Mouse (Mus musculus) heart, embryonic 16.5 days (tissue): ENCODE data around the gene Tbc1d2. TPM values are rescaled to one million over a fixed set of nuclear protein-coding genes. Genes with fewer than 3 reads are reported as not detected.
"Not testable (repeated sequence)": the region's sequence is repeated elsewhere in the genome, so short reads cannot be mapped to it uniquely, and the experiment has no call there.

Experiments used
- ATAC-seq: fragments of 200-750 bp; cut with Nextera tagmentation; replicated peaks from 2 replicates; pipeline ENCODE4 v1.8.0; 2017; ENCODE audit warnings: moderate number of reproducible peaks; ENCODE audit not compliant: insufficient read depth, low FRiP score; ENCODE audit errors: extremely low read depth
- H3K27ac ChIP-seq: fragments of 300-500 bp; sonication (generic); 2 replicates; pipeline ENCODE4 v1.5.1; 2014; ENCODE audit warnings: mild to moderate bottlenecking, low read length, control low read depth, moderate library complexity
- H3K27me3 ChIP-seq: fragments of 300-500 bp; sonication (generic); 2 replicates; pipeline ENCODE4 v1.6.1; 2014; ENCODE audit warnings: low read length, mixed read lengths; ENCODE audit not compliant: control insufficient read depth, insufficient read depth
- H3K36me3 ChIP-seq: fragments of 300-500 bp; sonication (generic); 2 replicates; pipeline ENCODE4 v1.6.1; 2014; ENCODE audit not compliant: control insufficient read depth, insufficient read depth
- H3K4me1 ChIP-seq: fragments of 300-500 bp; sonication (generic); 2 replicates; pipeline ENCODE4 v1.6.1; 2014; ENCODE audit warnings: low read length, mixed read lengths; ENCODE audit not compliant: control insufficient read depth, insufficient read depth
- H3K4me2 ChIP-seq: fragments of 300-500 bp; sonication (generic); 2 replicates; pipeline ENCODE4 v1.6.1; 2014; ENCODE audit warnings: low read depth, mild to moderate bottlenecking, control low read depth, low read length
- H3K4me3 ChIP-seq: fragments of 300-500 bp; sonication (generic); 2 replicates; pipeline ENCODE4 v1.5.1; 2014; ENCODE audit warnings: mild to moderate bottlenecking, control low read depth, low read length
- H3K9ac ChIP-seq: fragments of 300-500 bp; sonication (generic); 2 replicates; pipeline ENCODE4 v1.6.1; 2014; ENCODE audit warnings: low read length, control low read depth
- H3K9me3 ChIP-seq: fragments of 300-500 bp; sonication (generic); replicated peaks from 2 replicates; pipeline ENCODE4 v1.6.1; 2016; ENCODE audit warnings: low read length; ENCODE audit not compliant: control insufficient read depth
- WGBS: fragments of 180-500 bp; shearing (Covaris S2); extraction: QIAGEN DNeasy Blood & Tissue Kit; methylation state at CpG from one replicate; pipeline ENCODE4 v1.1.7; 2014; 5-methylcytosine and 5-hydroxymethylcytosine counted together
- polyA plus RNA-seq: library from polyadenylated mRNA; unstranded; fragments of >200 nt; fragmentation: Nextera tagmentation; extraction: Ambion mirVana; gene quantifications from 2 replicates; pipeline ENCODE4 v1.2.1, GENCODE M21; 2015

The Tbc1d2 gene
- polyA plus RNA-seq, 1 experiment from 2014 or later: 0.80 TPM

GRCm38 (mm10) chr4:46655298-46655697 lies 5.3 kb upstream of the Tbc1d2 start:
- H3K27ac ChIP-seq: no peak overlapping the region
- no peaks in the 10 kb centered on the region for H3K36me3 ChIP-seq
- no peaks in the 10 kb centered on the region for H3K4me1 ChIP-seq
- no peak overlapping the region for H3K9ac ChIP-seq
- no peak overlapping the region for H3K4me2 ChIP-seq
- WGBS: 49% methylated on average over 1 of the region's 1 CpGs
- ATAC-seq: no peak
- H3K9me3 ChIP-seq: no peaks in the 10 kb centered on the region
- H3K27me3 ChIP-seq: peaks cover 18% of the 10 kb centered on the region
- H3K4me3 ChIP-seq: no peak overlapping the region

- no peak overlapping the region for H3K27ac ChIP-seq
- no peaks in the 10 kb centered on the region for H3K9me3 ChIP-seq
- WGBS: 50% methylated on average over 4 of the region's 4 CpGs
- H3K9ac ChIP-seq: no peak overlapping the region; the same call in 1 of the 2 replicates
- no peak for ATAC-seq
- H3K4me2 ChIP-seq: peak overlapping the region; percentile 99
- H3K4me3 ChIP-seq: peak overlapping the region; percentile 83
- peaks cover 3% of the 10 kb centered on the region for H3K4me1 ChIP-seq
- H3K27me3 ChIP-seq: peaks cover 24% of the 10 kb centered on the region
- H3K36me3 ChIP-seq: no peaks in the 10 kb centered on the region
These were observed 848 bp downstream of the Tbc1d2 start for GRCm38 (mm10) chr4:46649161-46649560.

GRCm38 (mm10) chr4:46643676-46644112 lies 6.3 kb downstream of the Tbc1d2 start:
- Histone ChIP-seq H3K9me3 (no peaks in the 10 kb centered on the region), H3K27ac (peak overlapping the region; percentile 49), H3K4me1 (0 out of 2 replicates have a peak, but pooled peaks cover 3% of the 10 kb centered on the region), H3K4me3 (no peak overlapping the region), H3K27me3 (peaks cover 4% of the 10 kb centered on the region; the same call in 1 of the 2 replicates), H3K4me2 (no peak overlapping the region), H3K9ac (no peak overlapping the region), H3K36me3 (no peaks in the 10 kb centered on the region)
- 0 out of 2 replicates have a peak, but pooled peaks have one; percentile 17 for ATAC-seq
- 83% methylated on average over 8 of the region's 8 CpGs for WGBS

- Histone ChIP-seq H3K27me3 (no peaks in the 10 kb centered on the region; the same call in 1 of the 2 replicates), H3K27ac (peak overlapping the region; percentile 49), H3K36me3 (no peaks in the 10 kb centered on the region), H3K9me3 (no peaks in the 10 kb centered on the region), H3K4me3 (no peak overlapping the region), H3K4me1 (0 out of 2 replicates have a peak, but pooled peaks cover 3% of the 10 kb centered on the region), H3K4me2 (no peak overlapping the region), H3K9ac (no peak overlapping the region)
- ATAC-seq: peak; percentile 61; the same call in 1 of the 2 replicates
- WGBS: 61% methylated on average over 8 of the region's 8 CpGs
These were observed 6.9 kb downstream of the Tbc1d2 start for GRCm38 (mm10) chr4:46642924-46643675.

GRCm38 (mm10) chr4:46641283-46641682 lies 8.7 kb downstream of the Tbc1d2 start:
- no peaks in the 10 kb centered on the region for H3K36me3 ChIP-seq
- H3K27ac ChIP-seq: no peak overlapping the region
- H3K4me1 ChIP-seq: 0 out of 2 replicates have a peak, but pooled peaks cover 3% of the 10 kb centered on the region
- no peak overlapping the region for H3K9ac ChIP-seq
- no peak overlapping the region for H3K4me2 ChIP-seq
- 65% methylated on average over 4 of the region's 4 CpGs for whole genome bisulfite sequencing
- H3K4me3 ChIP-seq: no peak overlapping the region
- ATAC-seq: no peak
- H3K27me3 ChIP-seq: no peaks in the 10 kb centered on the region
- H3K9me3 ChIP-seq: no peaks in the 10 kb centered on the region

- Histone ChIP-seq H3K9ac (no peak overlapping the region), H3K27ac (no peak overlapping the region), H3K4me2 (no peak overlapping the region), H3K27me3 (no peaks in the 10 kb centered on the region), H3K4me3 (no peak overlapping the region), H3K36me3 (no peaks in the 10 kb centered on the region), H3K4me1 (0 out of 2 replicates have a peak, but pooled peaks cover 3% of the 10 kb centered on the region), H3K9me3 (no peaks in the 10 kb centered on the region)
- 53% methylated on average over 8 of the region's 8 CpGs for WGBS
- ATAC-seq: no peak
These were observed 10.1 kb downstream of the Tbc1d2 start for GRCm38 (mm10) chr4:46639866-46640265.

- H3K27me3 ChIP-seq, H3K9me3 ChIP-seq, H3K4me3 ChIP-seq, H3K27ac ChIP-seq, ATAC-seq, H3K4me2 ChIP-seq, H3K36me3 ChIP-seq, H3K4me1 ChIP-seq, H3K9ac ChIP-seq: not testable (repeated sequence)
- WGBS: 89% methylated on average over 10 of the region's 10 CpGs
These were observed 12.8 kb downstream of the Tbc1d2 start for GRCm38 (mm10) chr4:46637250-46637649.

- no peak overlapping the region for H3K27ac ChIP-seq
- H3K27me3 ChIP-seq: no peaks in the 10 kb centered on the region
- no peak overlapping the region for H3K4me2 ChIP-seq
- 75% methylated on average over 16 of the region's 16 CpGs for WGBS
- H3K9ac ChIP-seq: no peak overlapping the region
- no peaks in the 10 kb centered on the region for H3K9me3 ChIP-seq
- no peak for ATAC-seq
- no peak overlapping the region for H3K4me3 ChIP-seq
- no peaks in the 10 kb centered on the region for H3K4me1 ChIP-seq
- no peaks in the 10 kb centered on the region for H3K36me3 ChIP-seq
These were observed 14.1 kb downstream of the Tbc1d2 start for GRCm38 (mm10) chr4:46635702-46636430.

GRCm38 (mm10) chr4:46634881-46635280 lies 15.1 kb downstream of the Tbc1d2 start:
- ATAC-seq: no peak
- 56% methylated on average over 6 of the region's 6 CpGs for WGBS
- H3K4me2 ChIP-seq: no peak overlapping the region
- H3K9me3 ChIP-seq: no peaks in the 10 kb centered on the region
- no peak overlapping the region for H3K27ac ChIP-seq
- H3K36me3 ChIP-seq: no peaks in the 10 kb centered on the region
- H3K4me3 ChIP-seq: no peak overlapping the region
- H3K27me3 ChIP-seq: no peaks in the 10 kb centered on the region
- H3K4me1 ChIP-seq: no peaks in the 10 kb centered on the region
- no peak overlapping the region for H3K9ac ChIP-seq
